Mouse (Mus musculus) thymus, adult 2 months (tissue): ENCODE results near the gene Dennd1a. TPM values are rescaled to one million over a fixed set of nuclear protein-coding genes. Genes with fewer than 3 reads are reported as not detected.

ENCODE experiments used
- DNase-seq: peaks from one replicate; pipeline ENCODE4 v3.0.0; 2021
- H3K27ac ChIP-seq: fragments of 200-500 bp; 2 replicates; pipeline ENCODE4 v1.5.1; 2012; ENCODE audit warnings: low read length, control low read depth; ENCODE audit not compliant: control insufficient read depth, insufficient read depth
- H3K27me3 ChIP-seq: fragments of 200-500 bp; 2 replicates; pipeline ENCODE4 v1.6.1; 2012; ENCODE audit warnings: mild to moderate bottlenecking, low read length, moderate library complexity, mixed read lengths; ENCODE audit not compliant: control insufficient read depth, insufficient read depth
- H3K36me3 ChIP-seq: fragments of 200-500 bp; 2 replicates; pipeline ENCODE4 v1.6.1; 2012; ENCODE audit warnings: mild to moderate bottlenecking, low read length, moderate library complexity; ENCODE audit not compliant: control insufficient read depth, insufficient read depth
- H3K4me1 ChIP-seq: fragments of 200-500 bp; replicated peaks from 2 replicates; pipeline ENCODE4 v1.6.1; 2012; ENCODE audit warnings: low read length; ENCODE audit not compliant: control insufficient read depth, insufficient read depth
- H3K4me3 ChIP-seq: fragments of 200-500 bp; 2 replicates; pipeline ENCODE4 v1.5.1; 2012; ENCODE audit warnings: mild to moderate bottlenecking, low read length, control low read depth, moderate library complexity; ENCODE audit not compliant: control insufficient read depth, insufficient read depth
- CTCF ChIP-seq: fragments of 200-500 bp; IDR thresholded peaks from 2 replicates; pipeline ENCODE4 v1.5.1; 2012; ENCODE audit warnings: mild to moderate bottlenecking, control low read depth, low read length, moderate library complexity, borderline replicate concordance; ENCODE audit not compliant: control insufficient read depth, poor library complexity, insufficient read depth; ENCODE audit errors: extremely low read depth
- POLR2A ChIP-seq: fragments of 200-500 bp; IDR thresholded peaks from 2 replicates; pipeline ENCODE4 v1.6.1; 2012; ENCODE audit warnings: mild to moderate bottlenecking, low read length, control low read depth, moderate library complexity; ENCODE audit not compliant: control insufficient read depth, poor library complexity, insufficient read depth; ENCODE audit errors: extremely low read depth
- WGBS: fragments of 180-500 bp; shearing (Covaris S2); methylation state at CpG from one replicate; pipeline ENCODE4 v1.1.7; 2018; 5-methylcytosine and 5-hydroxymethylcytosine counted together
- polyA plus RNA-seq: library from polyadenylated mRNA; depleted of rRNA; stranded (reverse); fragments of >200 nt; gene quantifications from 2 replicates; pipeline ENCODE4 v1.2.3, GENCODE M21; 2012

Dennd1a gene
- polyA plus RNA-seq, 1 experiment: 35.9 TPM

DNA sequence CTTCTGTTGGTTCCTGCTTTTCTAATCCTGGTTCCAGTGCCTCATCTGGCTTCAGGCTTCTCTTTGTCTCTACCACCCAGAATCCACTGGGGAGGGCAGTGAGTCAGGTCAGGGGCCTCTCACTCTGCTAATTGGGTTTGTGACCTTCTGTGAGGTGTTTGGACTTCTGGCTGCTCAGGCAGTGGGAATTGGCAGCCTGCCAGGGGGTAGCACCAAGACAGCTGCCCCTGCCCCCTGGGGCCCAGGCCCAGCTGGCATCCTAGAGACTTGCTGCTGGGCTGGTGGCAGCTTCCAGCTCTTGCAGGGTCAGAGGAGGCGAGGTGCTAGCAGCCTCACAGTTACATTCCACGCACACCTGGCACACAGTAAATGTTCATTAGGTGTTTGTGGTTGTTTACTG, 475.5 kb downstream of the Dennd1a start:
- 97% methylated on average over 2 of the region's 2 CpGs for WGBS
- H3K36me3 ChIP-seq: peaks cover 3% of the 10 kb centered on the region; the same call in 1 of the 2 replicates

DNA sequence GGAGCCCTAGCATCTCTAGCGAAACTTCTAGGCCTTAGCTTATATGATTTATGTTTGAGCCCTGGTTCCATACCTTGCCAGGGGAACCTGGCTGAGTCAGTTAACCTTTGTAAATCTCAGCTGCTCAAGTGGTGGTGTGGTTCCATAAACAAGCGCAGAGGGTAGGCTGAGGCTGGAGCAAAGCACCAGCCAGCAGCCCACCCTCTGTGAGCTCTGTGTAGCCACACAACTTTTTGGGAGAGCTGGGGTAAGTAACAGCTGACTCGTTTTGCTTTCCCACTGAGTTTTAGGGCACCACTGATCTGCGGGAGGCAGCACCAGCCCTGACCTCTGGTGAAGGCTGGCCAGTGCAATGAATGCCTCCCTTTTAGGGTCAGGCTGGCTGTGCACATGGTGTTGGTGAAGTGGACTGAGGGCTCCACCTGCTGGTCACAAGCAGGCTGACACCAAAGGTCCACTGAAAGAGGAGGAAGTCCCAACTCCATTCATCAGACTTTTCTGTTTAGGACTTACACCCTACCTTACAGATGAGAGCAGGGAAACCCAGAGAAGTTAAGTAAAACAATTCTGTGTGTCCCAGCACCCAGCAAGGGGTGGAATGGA, 484.5 kb downstream of the Dennd1a start:
- no peak overlapping the region for H3K4me3 ChIP-seq
- no peak overlapping the region for H3K27ac ChIP-seq
- TF ChIP-seq CTCF (peak; percentile 78; the same call in 1 of the 2 replicates), POLR2A (no peak)
- peak; percentile 64 for DNase-seq
- no peaks in the 10 kb centered on the region for H3K36me3 ChIP-seq
- H3K4me1 ChIP-seq: no peaks in the 10 kb centered on the region
- 56% methylated on average over 4 of the region's 4 CpGs for WGBS
- H3K27me3 ChIP-seq: no peaks in the 10 kb centered on the region

More for the DNA sequence above, 475.5 kb downstream of the Dennd1a start:
- no peaks in the 10 kb centered on the region for H3K27me3 ChIP-seq
- no peak for DNase-seq
- no peak overlapping the region for H3K27ac ChIP-seq
- no peaks in the 10 kb centered on the region for H3K4me1 ChIP-seq
- TF ChIP-seq CTCF: no peak
- no peak for TF ChIP-seq POLR2A
- no peak overlapping the region for H3K4me3 ChIP-seq

DNA sequence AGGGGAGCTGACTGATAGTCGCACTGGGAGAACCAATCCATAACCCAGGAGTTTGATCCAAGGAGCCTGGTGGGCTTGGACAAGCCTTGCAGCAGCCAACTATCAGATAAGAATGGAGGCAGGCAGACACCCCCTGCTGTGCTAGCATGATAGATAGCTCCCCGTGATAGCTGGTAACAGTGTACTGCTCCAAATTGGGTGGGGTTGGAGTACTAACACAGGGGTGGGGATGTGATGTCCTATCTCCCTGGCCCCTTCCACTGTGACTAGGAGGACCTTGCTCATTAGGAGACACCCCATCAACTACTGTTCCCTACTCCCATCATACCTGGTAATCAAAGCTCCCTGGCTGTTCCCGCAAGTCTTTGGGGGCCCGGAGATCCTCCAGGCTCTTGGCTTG, 485.5 kb downstream of the Dennd1a start:
- Histone ChIP-seq H3K27ac (no peak overlapping the region), H3K27me3 (no peaks in the 10 kb centered on the region), H3K36me3 (no peaks in the 10 kb centered on the region), H3K4me1 (no peaks in the 10 kb centered on the region), H3K4me3 (no peak overlapping the region)
- 97% methylated on average over 4 of the region's 4 CpGs for WGBS
- no peak for DNase-seq
- TF ChIP-seq POLR2A (no peak), CTCF (no peak)

DNA sequence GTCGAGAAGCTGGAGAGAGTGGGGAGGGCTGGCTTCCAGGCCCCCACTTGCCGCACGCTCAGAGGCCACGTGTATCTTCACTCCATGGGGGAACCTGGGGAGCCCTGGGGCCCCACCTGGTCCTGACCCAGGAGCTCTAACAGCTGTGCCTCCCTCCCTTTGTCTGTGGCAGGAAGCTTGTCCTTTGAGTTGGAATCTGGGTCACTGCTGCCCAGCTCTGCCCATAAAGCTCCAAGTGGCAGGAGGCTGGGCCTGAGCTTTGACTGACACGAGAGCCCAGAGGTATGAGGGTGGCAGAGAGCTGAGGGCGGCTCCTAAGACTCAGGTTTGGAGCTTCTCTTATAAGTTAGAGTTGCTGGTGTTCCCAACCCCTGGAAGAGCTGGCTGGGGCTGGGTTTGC, 488.1 kb downstream of the Dennd1a start:
- no peak for DNase-seq
- Histone ChIP-seq H3K27me3 (no peaks in the 10 kb centered on the region), H3K4me1 (no peaks in the 10 kb centered on the region), H3K27ac (no peak overlapping the region), H3K36me3 (no peaks in the 10 kb centered on the region), H3K4me3 (no peak overlapping the region)
- TF ChIP-seq POLR2A (no peak), CTCF (no peak)
- WGBS: 87% methylated on average over 6 of the region's 6 CpGs

DNA sequence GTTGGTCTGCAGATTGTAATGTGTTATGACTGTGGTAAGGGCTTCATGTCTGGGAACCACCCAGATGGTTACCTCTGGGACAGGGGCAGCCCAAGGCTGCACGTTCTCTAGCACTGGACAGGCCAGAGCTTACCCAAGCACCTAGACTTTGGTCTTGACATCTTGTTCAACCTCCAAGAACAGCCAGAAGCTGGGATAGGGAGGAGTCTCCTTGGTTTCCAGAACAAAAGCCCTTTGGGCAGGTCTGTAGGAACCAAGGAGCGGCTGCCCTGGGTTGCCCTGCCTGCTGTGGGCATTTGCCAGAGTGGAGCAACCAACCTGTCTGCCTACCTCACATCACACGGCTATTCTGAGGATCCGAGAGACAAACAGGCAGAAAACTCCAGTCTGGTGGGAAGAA, 490.1 kb downstream of the Dennd1a start:
- no peak for DNase-seq
- no peak for TF ChIP-seq POLR2A
- TF ChIP-seq CTCF: no peak

DNA sequence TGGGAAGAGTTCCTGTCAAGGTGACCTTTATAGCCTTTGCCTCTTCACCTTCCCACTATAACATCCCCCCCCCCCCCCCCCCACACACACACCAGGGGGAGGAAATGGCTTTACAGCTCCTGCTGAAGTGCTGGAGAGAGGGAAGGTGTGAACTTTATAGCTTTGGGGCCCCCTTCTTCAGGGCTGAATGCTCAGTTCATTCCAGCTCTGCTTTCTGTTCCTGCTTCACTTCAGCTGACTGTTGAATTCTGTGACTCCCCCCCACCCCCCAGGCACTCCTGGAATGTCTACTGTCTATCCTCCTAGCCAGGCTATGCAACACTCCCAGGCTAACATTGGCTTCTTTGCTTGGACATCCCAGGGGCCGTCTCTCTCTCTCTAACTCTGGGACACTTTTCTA, 491.2 kb downstream of the Dennd1a start:
- TF ChIP-seq POLR2A: no peak
- DNase-seq: no peak
- no peaks in the 10 kb centered on the region for H3K27me3 ChIP-seq
- no peak overlapping the region for H3K4me3 ChIP-seq
- H3K4me1 ChIP-seq: no peaks in the 10 kb centered on the region
- H3K27ac ChIP-seq: no peak overlapping the region
- WGBS: 55% methylated on average over 1 of the region's 1 CpGs
- H3K36me3 ChIP-seq: no peaks in the 10 kb centered on the region

More for the DNA sequence above, 490.1 kb downstream of the Dennd1a start:
- Histone ChIP-seq H3K36me3 (no peaks in the 10 kb centered on the region), H3K27me3 (no peaks in the 10 kb centered on the region), H3K27ac (no peak overlapping the region), H3K4me1 (no peaks in the 10 kb centered on the region), H3K4me3 (no peak overlapping the region)
- WGBS: 98% methylated on average over 4 of the region's 4 CpGs

DNA sequence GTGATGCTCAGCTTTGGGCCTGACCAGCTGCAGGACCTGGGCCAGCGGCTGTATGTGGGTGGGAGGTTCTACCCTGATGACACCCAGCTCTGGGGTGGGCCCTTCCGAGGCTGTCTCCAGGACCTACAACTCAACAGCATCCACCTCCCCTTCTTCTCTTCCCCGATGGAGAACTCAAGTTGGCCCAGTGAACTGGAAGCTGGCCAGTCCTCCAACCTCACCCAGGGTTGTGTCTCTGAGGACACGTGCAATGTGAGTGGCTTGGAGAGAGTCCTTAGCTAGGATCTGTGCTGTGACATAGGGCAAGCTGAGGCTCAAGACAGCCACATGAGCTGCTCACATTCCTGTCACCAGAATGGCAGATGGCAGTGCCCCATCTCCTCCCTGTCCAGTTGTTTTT, 495.9 kb downstream of the Dennd1a start:
- Histone ChIP-seq H3K4me3 (no peak overlapping the region), H3K27ac (no peak overlapping the region), H3K27me3 (no peaks in the 10 kb centered on the region), H3K36me3 (no peaks in the 10 kb centered on the region), H3K4me1 (peaks cover 2% of the 10 kb centered on the region; the same call in 1 of the 2 replicates)
- TF ChIP-seq POLR2A: no peak
- no peak for TF ChIP-seq CTCF
- no peak for DNase-seq
- WGBS: 91% methylated on average over 4 of the region's 4 CpGs
